Mouse (Mus musculus) urinary bladder, postnatal 14 days (tissue): ENCODE results near the gene Nfib.

ENCODE experiments used
- DNase-seq: peaks from one replicate; pipeline ENCODE4 v3.0.0; 2021; ENCODE audit warnings: low spot score

Gene Nfib

DNA sequence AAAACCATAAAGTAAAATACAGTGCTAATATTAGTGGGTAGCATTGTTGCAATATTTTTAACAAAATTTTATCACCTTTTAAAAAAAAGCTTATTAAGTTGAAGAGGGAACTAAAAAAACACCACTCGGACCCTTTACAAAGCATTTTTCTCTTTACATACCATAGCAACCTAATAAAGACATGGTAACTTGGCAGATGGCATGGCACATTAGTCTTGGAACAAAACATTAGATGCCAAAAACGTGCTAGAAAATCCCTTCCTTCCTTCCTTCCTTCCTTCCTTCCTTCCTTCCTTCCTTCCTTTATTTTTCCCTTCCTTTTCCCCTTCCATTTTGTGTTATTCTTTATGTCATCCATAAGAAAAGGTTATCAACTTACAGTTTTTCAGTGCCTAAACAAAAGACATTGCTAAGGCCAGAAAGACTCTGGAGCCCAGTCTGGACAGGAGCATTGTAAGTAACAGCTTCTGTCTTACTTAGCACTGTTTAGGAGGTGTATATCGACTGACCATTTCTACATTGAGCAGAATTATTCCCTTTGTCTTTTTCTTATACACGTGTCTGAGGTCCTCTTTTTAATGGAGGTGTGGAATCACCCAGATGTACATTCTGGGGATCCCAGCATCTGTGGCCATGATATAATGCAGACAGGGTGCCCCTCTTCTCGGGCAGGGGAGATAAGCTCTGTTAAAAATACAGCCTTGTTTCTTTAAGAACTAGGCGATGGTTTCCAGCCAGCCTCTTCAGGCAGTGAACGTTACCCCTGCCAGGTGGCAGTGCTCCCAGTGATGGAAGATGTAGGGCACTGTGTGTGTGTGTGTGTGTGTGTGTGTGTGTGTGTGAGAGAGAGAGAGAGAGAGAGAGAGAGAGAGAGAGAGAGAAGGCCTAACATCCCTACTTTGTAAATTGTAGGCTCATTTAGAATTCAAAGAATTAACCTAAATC, 113.2 kb downstream of the Nfib start:
- peak; percentile 54 for DNase-seq

DNA sequence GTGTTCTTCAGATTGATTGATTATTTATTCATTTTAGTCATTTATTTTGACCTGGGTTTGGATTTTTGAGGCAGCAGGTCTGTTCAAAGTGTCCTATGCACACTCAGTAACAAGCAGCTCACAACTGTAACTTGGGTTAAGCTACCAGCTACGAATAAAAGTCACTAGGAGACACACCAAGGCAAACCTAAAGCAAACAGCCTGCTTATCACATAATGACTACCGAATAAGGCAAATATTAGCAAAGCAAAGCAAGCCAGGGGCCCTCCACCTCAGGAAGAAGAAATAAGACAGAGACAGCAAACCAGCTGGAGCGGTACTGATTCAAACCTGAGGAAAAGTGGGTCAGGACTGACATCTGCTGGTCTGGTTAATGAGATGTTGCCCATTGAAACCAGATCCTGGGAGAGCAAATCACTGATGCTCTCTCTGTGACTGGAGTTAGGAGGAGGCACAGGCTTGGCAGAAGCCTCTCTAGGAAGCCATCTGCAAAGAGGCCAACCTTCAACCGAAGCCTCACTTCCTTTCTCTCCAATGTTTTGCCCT, 116.1 kb downstream of the Nfib start:
- peak; percentile 63 for DNase-seq

DNA sequence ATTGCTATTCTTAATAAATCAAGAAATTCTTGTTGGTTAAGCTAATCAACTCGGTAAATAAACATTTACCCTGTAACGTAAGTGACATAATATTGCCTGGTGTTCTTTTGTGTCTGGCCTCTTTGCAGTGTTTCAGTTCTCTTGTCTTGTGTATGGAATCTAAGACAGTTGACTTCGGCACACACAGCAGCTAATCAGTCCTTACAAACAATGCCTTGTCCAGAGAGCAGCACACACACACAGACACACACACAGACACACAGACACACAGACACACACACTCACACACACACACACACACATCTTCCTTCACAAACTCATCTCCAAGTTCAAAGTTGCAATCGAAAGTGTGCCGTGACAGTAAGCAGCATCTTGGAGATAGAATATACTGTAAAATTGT, 116.8 kb downstream of the Nfib start:
- no peak for DNase-seq

DNA sequence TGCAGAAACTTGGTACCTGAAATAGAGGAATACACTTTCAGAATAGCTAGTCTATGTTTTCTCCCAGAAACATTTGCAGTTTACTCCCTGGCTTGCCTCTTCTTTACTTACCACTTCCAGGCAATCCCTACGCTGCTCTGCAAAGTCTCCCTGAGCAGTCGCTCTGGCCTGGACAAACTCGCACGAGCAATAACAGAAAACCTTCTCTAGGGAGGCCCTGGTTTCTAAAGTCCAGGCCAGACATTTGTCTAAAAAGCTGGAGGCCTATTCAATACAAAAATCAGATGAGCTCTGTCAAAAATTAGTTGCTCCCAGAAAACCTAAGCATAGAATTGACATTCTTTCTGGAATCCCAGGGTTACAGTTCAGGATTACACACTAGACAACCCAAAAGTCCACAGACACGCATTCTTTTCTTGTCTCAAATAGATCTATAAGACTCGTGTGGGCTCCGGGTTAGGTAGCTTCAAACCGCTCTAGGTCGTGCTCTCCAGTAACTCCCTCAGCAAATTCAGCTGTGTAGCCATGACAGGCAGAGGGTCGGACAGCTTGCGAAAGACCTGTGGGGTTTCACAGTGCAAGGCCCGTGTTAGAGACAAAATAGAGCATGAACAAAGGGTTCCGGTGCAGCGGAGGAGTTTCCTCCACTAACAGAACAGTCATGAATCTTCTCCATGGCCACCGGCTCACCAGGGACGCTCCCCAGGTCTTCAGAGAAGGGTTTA, 118.2 kb downstream of the Nfib start:
- DNase-seq = no peak

DNA sequence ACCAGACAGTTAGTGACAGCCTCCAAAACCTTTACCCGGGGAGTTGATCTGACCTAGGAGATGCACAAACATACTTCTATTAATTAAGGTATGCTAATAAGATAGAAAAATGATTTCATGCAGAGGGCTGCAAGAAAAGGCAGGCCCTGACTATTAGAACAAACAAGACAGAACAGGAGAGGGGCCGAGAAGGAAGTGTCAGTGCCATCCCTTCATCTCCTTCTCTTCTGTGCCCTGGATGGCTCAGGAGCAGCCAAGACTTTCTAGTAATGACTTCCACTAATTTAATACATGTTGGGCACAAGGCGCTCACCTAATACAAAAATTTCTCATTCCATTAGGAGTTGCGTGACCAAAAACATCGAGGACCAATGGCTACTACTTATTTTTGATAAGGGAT, 118.9 kb downstream of the Nfib start:
- no peak for DNase-seq

DNA sequence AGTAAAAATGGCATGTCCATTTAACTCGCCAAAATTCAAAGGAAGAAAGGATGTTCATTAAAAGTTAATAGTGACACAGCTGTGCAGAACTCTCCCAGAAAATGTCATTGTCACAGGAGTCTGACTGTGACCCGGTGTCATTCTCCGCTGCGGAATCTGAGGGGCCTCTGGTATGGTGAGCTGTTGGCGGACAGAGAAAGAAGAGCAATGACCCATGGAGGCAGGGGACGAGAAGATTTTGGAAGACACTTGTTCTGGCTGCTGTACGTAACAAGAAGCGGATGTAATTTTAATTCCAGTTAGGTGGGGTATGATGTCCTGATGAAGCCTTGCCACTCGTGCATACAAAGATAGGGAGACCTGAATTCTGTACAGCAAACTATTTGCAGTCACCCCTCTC, 120.0 kb downstream of the Nfib start:
- DNase-seq = no peak

DNA sequence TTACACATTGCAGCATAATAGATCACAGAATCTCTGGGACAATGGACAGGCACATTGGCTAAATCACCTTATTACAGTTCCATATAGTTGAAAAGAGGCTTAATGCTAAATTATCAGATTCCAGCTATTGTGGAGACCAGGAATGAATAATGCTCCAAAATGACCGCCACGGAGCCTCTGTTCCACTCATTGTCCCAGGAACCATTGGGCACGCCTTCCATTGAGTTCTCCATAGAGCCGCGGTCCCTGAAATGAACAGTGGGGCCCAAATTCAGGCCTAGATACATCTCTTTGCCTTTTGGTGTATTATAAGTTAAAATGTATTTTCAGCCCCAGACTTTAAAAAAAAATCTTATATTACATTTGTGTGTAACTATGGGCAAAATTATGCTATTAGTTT, 120.5 kb downstream of the Nfib start:
- DNase-seq = no peak

DNA sequence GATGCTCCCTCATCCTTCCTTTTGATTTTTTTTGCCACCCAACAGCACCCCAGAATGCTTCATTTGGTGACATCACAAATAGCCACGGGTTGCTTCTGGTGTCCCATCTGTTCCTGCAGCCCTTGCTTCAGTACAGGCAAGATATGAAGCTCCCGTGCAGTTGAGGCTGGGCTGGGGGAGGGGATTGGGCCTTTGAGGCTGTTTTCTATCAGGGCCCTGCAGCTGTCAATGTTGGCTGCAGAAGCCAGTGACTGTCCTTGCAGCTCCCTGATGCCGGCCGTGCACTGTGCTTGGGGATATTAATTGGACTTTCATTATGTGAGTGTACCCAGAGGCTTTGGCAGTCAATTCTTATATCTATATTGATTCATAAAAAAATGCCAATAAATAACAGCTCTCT, 121.0 kb downstream of the Nfib start:
- no peak for DNase-seq

DNA sequence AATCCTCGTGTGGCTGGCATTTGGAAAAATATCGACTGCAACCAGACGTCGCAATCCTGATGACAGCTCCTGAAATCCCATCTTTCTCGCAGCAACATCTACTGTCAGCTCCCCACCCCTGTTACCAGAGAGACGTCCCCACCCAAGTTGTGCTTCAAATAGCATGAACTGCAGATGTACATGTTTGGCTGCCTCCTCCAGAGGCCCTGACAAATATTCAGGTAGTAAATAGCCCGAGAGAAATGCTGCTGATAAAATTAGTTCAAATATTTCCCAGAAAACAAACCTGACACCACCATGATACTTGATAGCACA, 132.3 kb downstream of the Nfib start:
- no peak for DNase-seq

DNA sequence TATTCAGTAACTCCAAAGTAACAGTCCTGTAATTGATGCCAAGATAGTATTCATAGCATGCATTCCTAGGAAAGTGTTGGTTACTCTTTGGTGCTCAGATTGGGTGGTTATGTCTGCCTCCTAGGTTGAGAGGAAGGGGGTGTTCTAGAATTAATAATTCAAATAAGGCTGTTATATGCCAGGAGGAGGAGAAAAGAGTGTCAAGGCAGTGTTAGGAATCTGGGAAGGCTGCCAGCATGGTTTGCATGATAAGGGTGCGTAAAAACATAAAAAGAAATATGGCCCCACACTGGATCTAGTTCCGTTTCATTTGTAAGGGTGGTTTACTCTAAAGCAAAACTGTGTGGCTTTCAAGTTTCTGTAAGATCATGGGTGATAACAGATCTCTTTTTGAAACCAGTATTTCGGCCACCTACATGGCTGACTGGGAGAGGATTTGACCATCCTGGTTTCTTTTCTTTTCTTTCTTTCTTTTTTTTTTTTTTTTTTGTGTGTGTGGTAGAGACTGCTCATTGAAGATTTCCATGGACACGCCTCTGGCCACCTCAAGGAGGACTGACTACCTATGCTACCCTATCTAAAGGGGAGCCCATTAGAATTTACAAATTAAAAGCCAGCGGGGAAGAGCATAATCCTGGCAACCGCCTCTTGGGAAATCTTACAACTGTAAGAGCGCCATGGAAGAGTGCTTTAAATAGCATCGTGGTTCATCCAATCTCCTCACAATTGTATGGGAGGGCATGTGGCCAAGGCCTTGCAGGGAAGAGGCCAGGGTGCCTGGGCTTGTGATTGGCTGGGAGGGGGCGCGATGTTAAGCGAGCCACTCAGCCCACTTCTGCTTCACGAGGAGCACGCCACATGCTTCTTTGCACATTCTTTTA, 132.9 kb downstream of the Nfib start:
- DNase-seq = no peak

DNA sequence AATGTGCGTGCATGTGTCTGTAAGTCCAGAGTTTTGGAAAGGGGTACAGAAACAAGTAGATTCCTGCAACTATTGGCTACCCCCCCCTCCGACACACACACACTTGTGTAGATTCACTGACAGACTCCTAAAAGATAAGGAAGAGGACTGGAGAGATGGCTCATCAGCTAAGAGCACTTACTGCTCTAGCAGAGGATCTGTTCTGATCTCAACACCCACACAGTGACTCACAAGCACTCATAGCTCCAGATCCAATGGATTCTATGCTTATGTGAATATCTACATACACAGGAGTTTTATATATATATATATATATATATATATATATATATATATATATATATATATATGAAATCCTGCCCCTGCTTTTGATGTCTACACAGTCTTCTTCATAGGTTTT, 146.7 kb downstream of the Nfib start:
- no peak for DNase-seq

DNA sequence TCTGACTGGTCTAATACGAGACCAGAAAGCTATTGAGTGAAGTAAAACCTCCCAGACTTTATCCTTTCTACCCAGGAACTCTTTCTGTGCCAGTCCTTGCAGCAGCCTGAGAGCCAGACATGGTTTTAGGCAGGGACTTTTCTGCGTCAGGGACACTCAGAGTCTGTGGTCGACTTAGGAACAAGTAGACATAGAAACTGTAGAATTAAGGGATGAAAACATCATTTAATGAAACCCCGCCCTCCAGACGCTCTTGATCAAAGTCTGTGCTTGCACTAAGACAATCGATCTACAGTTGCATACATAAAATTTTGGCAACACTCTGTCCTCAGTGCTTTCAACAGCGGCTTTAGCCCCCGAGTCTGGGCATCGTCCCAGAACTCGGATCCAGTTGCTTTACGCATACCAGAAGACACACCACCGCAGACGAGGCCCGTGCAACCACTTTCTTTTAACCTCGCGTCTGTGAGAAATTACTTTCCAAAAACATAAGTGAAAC, 149.8 kb downstream of the Nfib start:
- no peak for DNase-seq

DNA sequence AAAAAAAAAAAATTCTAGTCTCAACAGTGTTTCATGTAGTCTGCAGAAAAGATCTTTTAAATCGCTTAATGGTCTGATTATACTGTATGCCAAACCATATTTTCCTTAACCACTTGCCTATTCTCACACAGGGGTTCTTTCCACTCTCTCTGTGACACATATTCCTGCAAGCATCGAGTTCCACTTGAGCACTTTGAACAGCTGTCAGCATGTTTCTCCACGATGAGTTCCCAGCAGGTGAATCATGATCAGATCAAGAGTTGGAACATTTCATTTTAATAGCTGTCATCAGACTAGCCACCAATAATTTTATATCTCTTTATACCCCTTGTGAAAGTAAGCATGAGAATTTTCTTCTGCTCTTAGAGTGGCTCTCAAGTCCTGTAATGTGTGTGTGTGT, 151.9 kb downstream of the Nfib start:
- DNase-seq = no peak

DNA sequence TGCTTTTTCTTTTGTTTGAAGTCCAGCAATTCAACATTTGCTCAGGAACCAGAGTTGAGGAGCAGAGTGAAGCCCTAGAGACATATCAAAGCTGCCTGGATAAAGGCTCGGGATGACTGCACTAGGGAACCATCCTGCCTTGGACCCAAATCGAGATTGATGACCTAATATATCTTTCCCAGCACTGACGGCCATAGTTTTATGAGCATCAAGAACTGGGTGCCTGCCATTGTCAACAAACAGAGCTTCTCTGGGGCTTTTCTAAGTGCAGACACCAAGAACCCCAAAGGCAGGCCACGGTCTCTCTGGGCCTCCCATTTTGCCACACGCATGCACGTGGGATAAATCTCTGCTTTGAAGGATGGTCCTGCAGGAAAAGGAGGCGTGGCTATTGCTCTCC, 153.3 kb downstream of the Nfib start:
- peak; percentile 49 for DNase-seq

DNA sequence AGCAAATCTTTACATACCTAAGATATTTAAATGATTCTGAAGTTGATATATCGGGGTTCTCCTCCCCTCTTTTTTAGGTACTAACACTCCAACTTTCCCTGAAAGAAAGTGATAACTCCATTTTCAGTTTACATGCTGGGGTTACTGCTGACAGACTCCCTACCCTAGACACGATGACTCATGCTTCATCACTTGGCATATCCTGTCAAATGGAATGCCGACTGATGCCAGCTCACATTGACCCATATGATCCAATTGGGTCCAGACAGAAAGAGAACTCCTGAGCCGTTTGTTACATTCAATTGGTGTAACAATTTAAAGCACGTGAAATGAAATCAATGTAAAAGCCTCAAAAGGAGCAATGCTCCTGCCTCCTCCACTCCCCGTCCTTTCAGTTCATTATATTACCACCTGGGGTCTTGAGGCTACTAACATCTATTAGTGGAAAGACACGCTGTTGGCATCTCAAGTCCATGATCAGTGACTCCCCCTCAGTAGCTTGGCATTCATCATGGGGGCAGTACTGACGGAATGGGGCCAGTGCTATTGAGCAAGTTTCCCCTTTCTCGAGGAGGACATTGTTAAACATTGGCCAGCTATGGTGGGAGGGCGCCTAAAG, 155.7 kb downstream of the Nfib start:
- no peak for DNase-seq

DNA sequence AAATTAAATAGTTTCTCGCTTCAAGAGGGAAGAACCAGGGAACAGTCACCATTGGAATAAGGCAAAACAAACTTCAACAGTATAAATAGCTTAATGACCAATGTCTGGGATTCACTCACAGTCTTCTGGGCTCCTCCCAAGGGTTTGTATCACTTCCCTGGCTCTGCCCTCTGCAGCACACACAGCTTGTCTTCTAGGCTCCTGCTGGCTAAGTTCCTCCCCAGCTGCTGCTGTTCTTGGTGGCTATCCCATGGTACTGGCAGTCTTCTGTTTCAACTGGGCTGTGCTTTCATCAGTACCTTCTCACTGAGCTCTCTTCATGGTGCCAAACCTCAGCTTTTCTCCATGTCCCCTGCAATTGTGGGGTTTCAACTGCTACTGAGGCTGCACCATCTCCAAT, 157.3 kb downstream of the Nfib start:
- DNase-seq = no peak

DNA sequence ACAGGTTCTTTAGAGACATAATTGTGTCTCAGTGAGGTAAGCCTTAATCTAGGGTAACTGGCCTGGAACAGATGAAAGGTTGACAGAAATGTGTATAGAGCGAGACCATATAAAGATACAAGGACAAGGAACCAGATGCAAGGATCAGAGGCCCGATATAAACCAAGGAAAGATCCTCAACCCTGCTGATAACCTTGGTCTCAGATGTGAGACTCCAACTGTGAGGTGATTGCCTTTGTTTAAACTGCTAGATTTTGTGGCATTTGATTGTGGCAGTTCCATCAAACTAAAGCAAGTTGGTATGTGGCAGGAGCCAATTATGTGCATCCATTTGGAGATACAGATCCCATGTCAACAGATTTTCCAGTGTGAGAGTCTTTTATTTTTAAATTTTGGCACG, 161.6 kb downstream of the Nfib start:
- no peak for DNase-seq

DNA sequence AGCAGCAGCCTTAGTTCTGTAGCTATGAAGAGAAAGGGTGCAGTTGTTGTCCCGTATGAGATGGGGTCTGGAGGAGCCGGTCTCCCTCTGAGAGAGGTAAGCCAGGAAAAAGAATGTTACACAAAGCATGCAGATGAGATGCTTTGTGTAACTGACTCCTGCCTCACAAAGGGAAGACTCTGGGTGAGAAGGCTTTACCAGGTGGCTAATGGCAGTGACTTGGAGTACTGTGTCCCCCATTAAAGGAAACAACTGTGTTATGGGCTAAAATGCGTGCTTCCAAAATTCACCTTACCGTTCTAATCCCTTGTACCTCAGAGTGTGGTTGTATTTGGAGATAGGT, 162.2 kb downstream of the Nfib start:
- DNase-seq = no peak

DNA sequence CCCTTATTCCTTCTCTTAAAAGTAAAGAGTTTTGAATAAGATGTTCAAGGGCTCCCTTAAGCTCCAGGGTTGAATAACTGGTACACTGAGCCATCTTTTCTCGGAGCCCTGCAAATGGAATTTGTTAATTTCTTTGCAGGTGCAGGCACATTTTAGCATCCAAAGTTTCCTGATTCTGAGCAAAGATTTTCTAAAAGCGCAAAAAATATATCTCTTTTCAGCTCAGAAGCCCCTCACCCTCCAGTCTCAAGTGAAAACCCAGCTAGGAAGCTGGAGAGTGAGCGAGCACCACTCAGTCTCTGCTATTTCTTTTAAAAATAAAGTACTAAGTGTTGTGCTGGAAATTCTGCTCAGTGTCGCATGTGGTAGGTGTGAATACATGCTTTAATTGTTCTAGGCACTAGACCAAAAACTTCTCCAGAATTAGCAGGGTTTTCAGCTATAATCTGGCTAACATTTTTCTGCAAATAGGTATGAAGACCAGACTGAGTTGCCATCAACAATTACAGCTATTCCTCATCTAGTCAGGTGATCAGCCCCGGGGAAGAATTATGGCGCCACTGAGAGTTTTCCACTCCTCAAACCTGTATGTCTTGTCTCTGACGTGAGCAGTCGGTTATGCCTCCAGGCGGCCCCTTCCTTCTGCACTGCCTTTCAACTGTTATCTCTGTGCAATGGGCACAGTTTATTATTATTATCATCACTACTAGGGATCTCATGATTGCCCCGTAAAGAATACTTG, 162.7 kb downstream of the Nfib start:
- DNase-seq = peak; percentile 46

DNA sequence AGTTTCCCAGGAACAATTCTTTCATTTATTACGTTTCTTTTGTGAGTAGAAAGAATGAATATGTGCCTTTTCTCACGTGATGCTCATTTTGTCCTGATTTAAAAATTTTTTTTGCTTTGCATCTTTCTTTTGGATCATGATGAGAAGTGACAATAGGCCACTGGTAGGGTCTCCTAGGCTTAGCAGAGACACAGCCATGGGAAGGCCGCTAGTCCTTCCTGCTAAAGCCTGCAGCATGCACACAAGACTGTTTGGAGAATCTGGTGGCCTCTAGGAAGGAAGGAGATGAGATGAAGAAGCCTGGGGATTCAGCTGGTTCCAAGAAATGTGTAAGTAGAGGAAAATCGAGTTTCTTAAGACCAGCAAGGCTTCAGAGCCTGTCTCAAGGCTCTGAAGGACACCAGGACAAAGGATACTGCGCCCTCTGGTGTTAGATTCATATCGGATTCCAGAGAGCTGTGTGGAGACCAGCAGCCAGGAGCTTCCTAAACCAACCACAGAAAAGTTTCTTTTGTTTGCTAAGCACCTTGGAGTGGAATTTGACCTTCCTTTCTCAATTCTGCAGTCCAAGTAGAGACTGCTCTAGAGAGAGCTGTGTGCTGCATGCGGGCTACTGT, 163.5 kb downstream of the Nfib start:
- peak; percentile 87 for DNase-seq
